Mouse (Mus musculus): ENCODE results near the gene Thap2. TPM values are rescaled to one million over a fixed set of nuclear protein-coding genes. Genes with fewer than 3 reads are reported as not detected.

The Thap2 gene
- polyA plus RNA-seq, 1 experiment from 2014 or later = 23.6 TPM

DNA sequence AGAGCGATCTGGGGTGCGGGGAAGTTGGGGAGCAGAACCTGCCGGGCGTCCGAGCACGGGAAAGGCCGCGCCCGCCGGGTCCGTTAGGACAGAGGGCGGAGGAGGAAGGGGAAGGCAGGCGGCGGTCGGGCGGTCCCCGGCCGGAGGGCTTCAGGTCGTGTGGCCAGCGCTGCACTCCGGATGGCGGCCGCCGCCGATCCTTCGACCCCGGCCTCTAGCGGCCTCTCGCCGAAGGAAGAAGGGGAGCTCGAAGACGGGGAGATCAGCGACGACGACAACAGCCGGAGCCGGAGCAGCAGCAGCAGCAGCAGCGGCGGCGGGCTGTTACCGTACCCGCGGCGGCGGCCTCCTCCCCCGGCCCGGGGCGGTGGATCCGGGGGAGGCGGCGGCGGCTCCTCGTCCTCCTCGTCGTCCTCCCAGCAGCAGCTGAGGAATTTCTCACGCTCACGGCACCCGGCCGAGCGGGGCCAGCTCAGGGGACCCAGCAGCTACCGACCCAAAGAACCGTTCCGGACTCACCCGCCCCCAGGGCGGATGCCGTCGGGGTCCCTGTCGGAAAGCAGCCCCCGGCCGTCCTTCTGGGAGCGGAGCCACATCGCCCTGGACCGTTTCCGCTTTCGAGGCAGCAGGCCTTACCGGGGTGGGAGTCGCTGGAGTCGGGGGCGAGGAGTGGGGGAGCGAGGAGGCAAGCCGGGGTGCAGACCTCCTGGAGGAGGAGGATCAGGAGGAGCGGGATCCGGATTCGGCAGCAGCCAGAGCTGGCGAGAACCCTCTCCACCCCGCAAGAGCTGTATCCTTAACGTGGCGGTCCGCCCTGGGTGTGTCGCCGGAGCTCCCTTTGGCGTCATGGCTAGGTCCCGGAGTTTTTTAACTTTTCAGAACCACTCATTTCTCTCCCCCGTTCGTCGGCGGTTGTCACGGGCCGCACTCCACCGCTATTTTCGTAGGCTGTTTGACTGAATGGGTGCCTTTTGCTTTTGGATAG, 1.1 kb upstream of the Thap2 start:
- Histone ChIP-seq H3K4me1 (ENCODE audit: control insufficient read depth, insufficient read depth, low read length) (peaks cover 27% of the 10 kb centered on the region), H3K4me2 (peak overlapping the region; percentile 52), H3K4me3 (ENCODE audit: low read depth, low read length) (peak overlapping the region; percentile 95), H3K9me3 (ENCODE audit: control insufficient read depth, low read length) (no peaks in the 10 kb centered on the region), H3K27me3 (ENCODE audit: control insufficient read depth, insufficient read depth, low read length) (no peaks in the 10 kb centered on the region), H3K9ac (ENCODE audit: low read length) (peak overlapping the region; percentile 81), H3K36me3 (ENCODE audit: control insufficient read depth, insufficient read depth, low read length) (no peaks in the 10 kb centered on the region), H3K27ac (ENCODE audit: low read depth, low read length) (peak overlapping the region; percentile 97)
- DNase-seq (ENCODE audit: low spot score, missing footprints) = peak; percentile 97
- under 1% methylated on average over 76 of the region's 101 CpGs for WGBS
- no peak; the same call in 1 of the 2 replicates for ATAC-seq (ENCODE audit: low FRiP score)

DNA sequence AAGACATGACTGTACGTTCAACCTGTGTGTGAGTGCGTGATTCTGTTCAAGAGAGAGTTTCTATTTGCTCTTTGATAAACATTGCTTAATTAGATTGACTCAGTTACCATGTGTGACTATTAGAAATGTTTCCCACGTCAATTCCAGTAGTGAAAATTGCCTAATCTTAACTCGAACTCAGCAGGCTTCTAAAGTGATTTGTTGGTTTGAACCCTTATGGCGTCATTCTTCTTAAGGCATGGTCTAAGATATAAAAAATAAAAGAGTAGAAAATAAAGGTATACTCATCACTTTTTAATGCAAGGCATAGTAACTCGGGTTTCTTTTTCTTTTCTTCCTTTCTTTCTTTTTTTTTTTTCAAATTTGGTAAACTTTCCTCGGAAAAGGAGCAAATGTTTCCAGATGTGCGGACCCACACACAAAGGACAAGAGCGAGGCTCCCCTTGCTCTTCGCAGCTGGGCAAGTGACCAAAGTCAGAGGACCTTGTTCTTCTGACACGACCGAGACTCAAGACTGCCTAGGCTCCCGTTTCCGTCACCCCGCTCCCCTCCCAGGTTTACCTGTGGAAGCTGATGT, 511 bp downstream of the Thap2 start:
- peak overlapping the region; percentile 81 for H3K9ac ChIP-seq (ENCODE audit: low read length)
- WGBS = 4% methylated on average over 15 of the region's 15 CpGs
- H3K4me1 ChIP-seq (ENCODE audit: control insufficient read depth, insufficient read depth, low read length) = peaks cover 27% of the 10 kb centered on the region
- H3K4me2 ChIP-seq = peak overlapping the region; percentile 71
- H3K36me3 ChIP-seq (ENCODE audit: control insufficient read depth, insufficient read depth, low read length) = no peaks in the 10 kb centered on the region
- ATAC-seq (ENCODE audit: low FRiP score) = no peak; the same call in 1 of the 2 replicates
- H3K4me3 ChIP-seq (ENCODE audit: low read depth, low read length) = peak overlapping the region; percentile 95
- H3K27me3 ChIP-seq (ENCODE audit: control insufficient read depth, insufficient read depth, low read length) = no peaks in the 10 kb centered on the region
- H3K9me3 ChIP-seq (ENCODE audit: control insufficient read depth, low read length) = no peaks in the 10 kb centered on the region
- DNase-seq (ENCODE audit: low spot score, missing footprints) = peak; percentile 92
- H3K27ac ChIP-seq (ENCODE audit: low read depth, low read length) = peak overlapping the region; percentile 97

DNA sequence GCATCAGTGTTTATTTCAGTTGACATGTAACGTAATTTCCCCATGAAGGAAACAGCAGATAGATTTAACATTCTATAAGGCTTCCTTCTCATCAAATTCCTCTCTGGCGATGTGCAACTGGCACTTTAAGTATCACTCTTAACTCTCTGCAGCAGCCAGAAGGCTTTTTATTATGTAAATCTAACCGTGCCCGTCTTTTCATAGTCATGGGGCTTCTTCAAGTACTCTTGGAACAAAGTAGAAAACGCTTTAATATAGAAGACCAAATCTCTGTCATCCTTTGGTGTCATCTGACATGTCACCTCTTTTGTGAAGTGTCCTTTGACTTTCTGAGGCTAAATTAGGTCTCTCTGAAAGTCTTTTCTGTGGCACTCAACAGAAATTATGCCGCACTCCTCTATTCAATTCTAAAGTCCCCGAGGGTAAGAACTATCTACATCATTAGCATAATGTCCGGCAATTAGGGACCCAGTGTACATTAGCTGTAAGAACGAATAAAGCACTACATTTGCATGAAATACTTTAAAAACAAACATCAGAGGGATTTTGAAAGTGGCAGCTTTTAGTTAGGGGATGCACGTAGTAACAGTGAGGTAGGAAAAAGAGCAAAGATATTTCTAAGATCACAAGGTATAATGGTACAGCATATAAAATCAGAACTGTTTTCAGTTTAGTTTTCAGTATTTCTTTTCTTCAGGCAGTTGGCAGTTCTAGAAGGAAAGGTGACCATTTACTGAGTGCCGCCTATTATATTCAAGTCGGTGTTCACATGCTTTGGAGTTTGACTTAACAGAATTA, 1.2 kb downstream of the Thap2 start:
- no peaks in the 10 kb centered on the region for H3K9me3 ChIP-seq (ENCODE audit: control insufficient read depth, low read length)
- 24% methylated on average over 12 of the region's 12 CpGs for WGBS
- peak overlapping the region; percentile 97 for H3K27ac ChIP-seq (ENCODE audit: low read depth, low read length)
- no peaks in the 10 kb centered on the region for H3K27me3 ChIP-seq (ENCODE audit: control insufficient read depth, insufficient read depth, low read length)
- peaks cover 23% of the 10 kb centered on the region for H3K4me1 ChIP-seq (ENCODE audit: control insufficient read depth, insufficient read depth, low read length)
- ATAC-seq (ENCODE audit: low FRiP score) (no peak), DNase-seq (ENCODE audit: low spot score, missing footprints) (peak; percentile 91)
- no peaks in the 10 kb centered on the region for H3K36me3 ChIP-seq (ENCODE audit: control insufficient read depth, insufficient read depth, low read length)
- H3K4me2 ChIP-seq = peak overlapping the region; percentile 71
- H3K4me3 ChIP-seq (ENCODE audit: low read depth, low read length) = peak overlapping the region; percentile 95
- H3K9ac ChIP-seq (ENCODE audit: low read length) = peak overlapping the region; percentile 81

DNA sequence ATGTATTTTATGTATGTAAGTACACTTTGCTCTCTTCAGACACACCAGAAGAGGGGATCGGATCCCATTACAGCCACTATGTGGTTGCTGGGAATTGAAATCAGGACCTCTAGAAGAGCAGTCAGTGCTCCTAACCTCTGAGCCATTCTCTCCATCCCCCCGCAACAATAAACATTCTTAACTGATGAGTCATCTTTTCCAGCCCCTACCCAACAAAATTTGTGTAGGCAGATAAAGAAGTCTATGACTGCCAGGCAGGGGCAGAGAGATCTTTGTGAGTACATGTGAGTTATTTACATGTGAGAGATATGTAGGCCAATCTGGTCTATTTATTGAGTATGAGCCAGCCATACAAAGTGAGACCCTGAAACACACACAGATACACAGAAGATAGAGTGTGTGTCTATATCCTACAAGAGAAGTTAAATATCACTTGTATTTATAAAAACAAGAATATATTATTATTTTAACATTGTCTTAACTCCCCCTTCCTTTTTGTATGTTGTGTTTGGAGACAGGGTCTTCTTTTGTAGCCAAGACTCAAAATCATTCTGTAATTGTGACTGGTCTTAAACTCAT, 2.6 kb downstream of the Thap2 start:
- no peak overlapping the region for H3K9ac ChIP-seq (ENCODE audit: low read length)
- H3K9me3 ChIP-seq (ENCODE audit: control insufficient read depth, low read length) = no peaks in the 10 kb centered on the region
- H3K4me3 ChIP-seq (ENCODE audit: low read depth, low read length) = no peak overlapping the region
- peak; percentile 62 for DNase-seq (ENCODE audit: low spot score, missing footprints)
- ATAC-seq (ENCODE audit: low FRiP score) = no peak
- no peak overlapping the region for H3K27ac ChIP-seq (ENCODE audit: low read depth, low read length)
- no peaks in the 10 kb centered on the region for H3K27me3 ChIP-seq (ENCODE audit: control insufficient read depth, insufficient read depth, low read length)
- H3K36me3 ChIP-seq (ENCODE audit: control insufficient read depth, insufficient read depth, low read length) = no peaks in the 10 kb centered on the region
- H3K4me1 ChIP-seq (ENCODE audit: control insufficient read depth, insufficient read depth, low read length) = peaks cover 17% of the 10 kb centered on the region
- WGBS = 76% methylated on average over 2 of the region's 2 CpGs
- H3K4me2 ChIP-seq = no peak overlapping the region

DNA sequence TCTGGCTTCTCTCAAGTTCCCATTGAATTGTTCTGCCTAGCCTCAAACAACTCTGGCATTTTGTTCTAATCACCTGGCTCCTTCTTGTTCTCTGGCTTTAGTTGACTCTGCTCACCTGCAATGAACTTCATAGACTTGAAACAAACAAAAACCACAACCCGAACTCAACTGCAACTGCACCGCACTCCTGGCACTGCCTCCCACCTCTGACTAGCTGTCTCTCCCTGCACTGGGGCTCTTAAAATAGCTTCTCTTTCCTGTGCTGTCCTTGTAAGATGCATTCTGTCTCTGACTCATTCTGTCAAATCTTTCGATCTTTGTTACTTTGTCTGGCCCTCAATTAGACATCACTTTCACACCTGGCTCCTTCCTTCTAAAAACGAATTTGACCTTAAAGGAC, 21.1 kb downstream of the Thap2 start:
- Histone ChIP-seq H3K36me3 (ENCODE audit: control insufficient read depth, insufficient read depth, low read length) (no peaks in the 10 kb centered on the region), H3K9ac (ENCODE audit: low read length) (no peak overlapping the region), H3K4me3 (ENCODE audit: low read depth, low read length) (no peak overlapping the region), H3K27ac (ENCODE audit: low read depth, low read length) (no peak overlapping the region), H3K4me2 (peak overlapping the region; percentile 69), H3K9me3 (ENCODE audit: control insufficient read depth, low read length) (no peaks in the 10 kb centered on the region), H3K4me1 (ENCODE audit: control insufficient read depth, insufficient read depth, low read length) (peaks cover 5% of the 10 kb centered on the region), H3K27me3 (ENCODE audit: control insufficient read depth, insufficient read depth, low read length) (no peaks in the 10 kb centered on the region)
- ATAC-seq (ENCODE audit: low FRiP score) = no peak
- 89% methylated on average over 4 of the region's 4 CpGs for WGBS
- DNase-seq (ENCODE audit: low spot score, missing footprints) = no peak

DNA sequence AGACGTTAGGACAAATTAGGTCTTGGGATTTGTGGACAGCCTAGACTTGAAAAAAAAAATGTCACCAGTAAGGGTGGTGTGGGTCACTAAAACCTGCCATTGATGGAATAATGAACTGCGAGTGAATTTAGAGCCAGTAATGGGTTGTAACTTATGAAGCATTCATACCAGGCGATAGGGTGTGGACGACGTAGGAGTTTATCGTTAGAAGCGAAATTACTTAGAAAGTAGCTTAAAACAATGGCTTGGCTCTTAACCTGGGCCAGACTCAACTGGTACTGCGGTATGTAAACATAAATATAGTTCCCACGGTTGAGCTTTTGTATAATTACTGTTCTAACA, 21.6 kb downstream of the Thap2 start:
- Histone ChIP-seq H3K27ac (ENCODE audit: low read depth, low read length) (peak overlapping the region; percentile 85), H3K4me2 (peak overlapping the region; percentile 69), H3K4me3 (ENCODE audit: low read depth, low read length) (peak overlapping the region; percentile 51), H3K9ac (ENCODE audit: low read length) (peak overlapping the region; percentile 55), H3K4me1 (ENCODE audit: control insufficient read depth, insufficient read depth, low read length) (peaks cover 5% of the 10 kb centered on the region), H3K9me3 (ENCODE audit: control insufficient read depth, low read length) (no peaks in the 10 kb centered on the region), H3K27me3 (ENCODE audit: control insufficient read depth, insufficient read depth, low read length) (no peaks in the 10 kb centered on the region), H3K36me3 (ENCODE audit: control insufficient read depth, insufficient read depth, low read length) (no peaks in the 10 kb centered on the region)
- ATAC-seq (ENCODE audit: low FRiP score) (no peak), DNase-seq (ENCODE audit: low spot score, missing footprints) (no peak)
- 8% methylated on average over 9 of the region's 9 CpGs for WGBS

DNA sequence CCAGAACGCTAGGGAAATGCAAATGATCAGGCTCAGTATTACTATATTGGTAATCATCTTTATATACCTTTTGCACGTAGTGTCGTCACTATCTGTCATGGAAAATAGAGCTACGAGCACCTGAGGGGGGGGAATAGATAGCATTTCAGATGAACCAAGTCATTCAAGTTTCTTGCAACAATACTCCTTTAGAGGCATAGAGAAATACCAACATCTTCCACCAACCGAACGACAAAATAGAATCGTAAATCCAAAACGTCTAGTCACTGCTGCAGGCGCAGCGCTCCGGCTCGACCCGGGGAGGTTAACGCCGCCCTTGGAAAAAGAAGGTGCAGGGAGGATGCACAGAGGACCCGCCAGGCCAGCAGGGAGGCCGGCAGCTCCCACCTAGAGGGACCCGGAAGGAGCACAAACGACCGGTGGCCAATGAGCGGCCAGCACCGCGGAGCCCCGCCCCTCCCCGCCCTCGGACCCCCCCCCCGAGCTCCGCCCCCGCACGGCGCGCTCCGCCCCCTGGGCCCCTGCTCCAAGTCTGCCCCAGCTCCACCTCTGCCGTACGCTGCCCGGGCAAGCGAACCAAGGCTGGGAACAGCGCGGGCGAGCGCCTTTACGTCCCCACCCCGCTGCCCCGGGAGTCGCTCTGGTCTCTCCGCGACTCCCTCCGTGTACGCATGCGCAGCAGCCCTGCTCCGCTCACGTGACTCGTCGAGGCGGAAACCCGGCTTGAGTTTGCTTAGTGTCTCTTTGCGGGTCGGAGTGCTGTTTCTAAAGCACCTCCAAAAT, 22.2 kb downstream of the Thap2 start, which contains the start of gene Tmem19:
Tmem19 (minus strand) TSS at position 662 of the 783 bp plus-strand sequence.
- DNase-seq (ENCODE audit: low spot score, missing footprints) = peak; percentile 99
- peak; percentile 99 for ATAC-seq (ENCODE audit: low FRiP score)

DNA sequence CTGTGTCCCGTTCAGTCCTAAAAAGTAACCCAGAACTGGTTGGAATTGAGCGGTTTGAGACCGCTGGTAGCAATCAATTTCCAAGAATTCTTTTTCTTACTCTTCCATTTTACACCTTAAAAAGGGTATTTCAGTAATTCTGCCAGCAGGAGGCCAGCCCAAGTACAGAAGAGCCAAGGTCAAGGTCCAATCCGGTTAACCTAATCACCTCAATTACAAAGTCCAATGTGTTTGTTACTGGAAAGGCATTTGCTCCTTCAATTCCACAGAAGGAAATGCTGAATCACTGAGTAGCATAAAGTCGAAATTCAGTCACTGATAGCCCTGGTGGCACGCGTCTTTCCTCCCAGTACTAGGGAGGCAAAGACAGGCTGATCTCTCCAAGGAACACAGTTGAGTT, 25.2 kb downstream of the Thap2 start:
- no peak overlapping the region for H3K4me2 ChIP-seq
- H3K9ac ChIP-seq (ENCODE audit: low read length) = no peak overlapping the region
- ATAC-seq (ENCODE audit: low FRiP score) = no peak
- H3K27me3 ChIP-seq (ENCODE audit: control insufficient read depth, insufficient read depth, low read length) = no peaks in the 10 kb centered on the region
- H3K36me3 ChIP-seq (ENCODE audit: control insufficient read depth, insufficient read depth, low read length) = no peaks in the 10 kb centered on the region
- no peak overlapping the region for H3K4me3 ChIP-seq (ENCODE audit: low read depth, low read length)
- 87% methylated on average over 7 of the region's 7 CpGs for WGBS
- H3K4me1 ChIP-seq (ENCODE audit: control insufficient read depth, insufficient read depth, low read length) = peaks cover 5% of the 10 kb centered on the region
- no peaks in the 10 kb centered on the region for H3K9me3 ChIP-seq (ENCODE audit: control insufficient read depth, low read length)
- no peak for DNase-seq (ENCODE audit: low spot score, missing footprints)
- H3K27ac ChIP-seq (ENCODE audit: low read depth, low read length) = no peak overlapping the region

More for the DNA sequence above, 22.2 kb downstream of the Thap2 start, which contains the start of gene Tmem19:
- Histone ChIP-seq H3K36me3 (ENCODE audit: control insufficient read depth, insufficient read depth, low read length) (no peaks in the 10 kb centered on the region), H3K4me2 (peak within 1 kb of the TSS; percentile 69), H3K9me3 (ENCODE audit: control insufficient read depth, low read length) (no peaks in the 10 kb centered on the region), H3K9ac (ENCODE audit: low read length) (peak within 1 kb of the TSS; percentile 55), H3K4me1 (ENCODE audit: control insufficient read depth, insufficient read depth, low read length) (peaks cover 5% of the 10 kb centered on the region), H3K4me3 (ENCODE audit: low read depth, low read length) (peak within 1 kb of the TSS; percentile 51), H3K27ac (ENCODE audit: low read depth, low read length) (peak within 1 kb of the TSS; percentile 85), H3K27me3 (ENCODE audit: control insufficient read depth, insufficient read depth, low read length) (no peaks in the 10 kb centered on the region)
- WGBS = under 1% methylated on average over 42 of the region's 58 CpGs

Data from midbrain, embryonic 11.5 days (tissue).